Mouse (Mus musculus): ENCODE results near the gene Ly75.

DNA sequence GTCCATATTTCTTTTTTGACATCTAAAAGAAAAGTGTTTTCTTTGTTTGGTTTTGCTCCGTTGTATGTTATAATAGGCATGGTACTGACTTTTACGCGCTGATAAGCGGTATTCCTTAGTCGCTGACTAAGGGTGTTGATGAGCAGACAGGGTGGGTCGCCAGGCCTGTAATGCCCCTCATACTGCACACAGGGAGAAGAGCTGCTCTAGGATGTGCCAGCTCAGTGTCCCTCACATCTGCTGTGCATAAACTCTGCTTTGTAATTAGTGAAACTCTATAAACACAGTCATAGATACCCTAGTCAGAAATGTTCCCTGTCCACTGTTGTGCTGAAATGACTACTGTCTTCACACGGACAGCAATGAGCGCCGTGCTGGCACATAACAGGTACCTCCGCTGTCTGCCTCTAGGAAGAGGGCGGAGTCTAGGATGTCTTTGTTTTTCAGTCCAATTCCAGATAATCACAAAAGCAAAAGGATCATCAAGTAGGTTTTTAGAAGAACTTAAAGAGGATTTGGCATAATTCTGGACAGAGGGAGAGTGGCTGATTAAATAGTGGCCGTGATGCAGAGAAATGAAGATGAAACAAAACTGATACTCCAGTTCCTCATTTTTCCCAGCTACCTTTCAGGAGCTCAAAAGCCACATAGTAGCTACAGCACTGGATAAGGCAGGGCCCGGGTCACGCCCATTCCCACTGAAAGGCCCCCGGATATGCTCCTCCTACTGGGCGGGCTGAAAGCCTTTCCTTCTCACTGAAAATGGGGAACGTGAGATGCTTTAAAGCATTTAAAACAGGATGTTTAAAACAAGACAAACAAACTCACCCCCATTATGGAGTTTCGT, 28.3 kb downstream of the Ly75 start:
- TF ChIP-seq CTCF (IDR thresholded peaks at IDR 0.05) = peak; percentile 20; the same call in 1 of the 2 replicates
- TF ChIP-seq EP300 (IDR thresholded peaks at IDR 0.05) = no peak

Measured in lung, postnatal 0 days (tissue).